Mouse (Mus musculus) gastrocnemius, adult 2 months (tissue): Measurements from ENCODE around the gene Platr25. TPM values are rescaled to one million over a fixed set of nuclear protein-coding genes. Genes with fewer than 3 reads are reported as not detected.
"Not testable (repeated sequence)": the region's sequence is repeated elsewhere in the genome, so short reads cannot be mapped to it uniquely, and the experiment has no call there.

Experiments used
- DNase-seq: peaks from one replicate; pipeline ENCODE4 v3.0.0; 2022
- H3K27ac ChIP-seq: fragments of 200-600 bp; 2 replicates; pipeline ENCODE4 v1.8.1; 2022; ENCODE audit warnings: mild to moderate bottlenecking
- H3K4me3 ChIP-seq: fragments of 200-600 bp; 2 replicates; pipeline ENCODE4 v1.8.1; 2022; ENCODE audit warnings: mild to moderate bottlenecking, moderate library complexity
- CTCF ChIP-seq: fragments of 200-600 bp; IDR thresholded peaks from 2 replicates; pipeline ENCODE4 v1.8.1; 2022; ENCODE audit warnings: antibody characterized with exemption, mild to moderate bottlenecking, moderate library complexity
- intact Hi-C: fragments of 180-260 bp; cut with DNase I; formaldehyde crosslinking; loops from one replicate; pipeline ENCODE4 v1.15.1; 2025
- long read RNA-seq, 2 experiments: library from polyadenylated mRNA; stranded (forward); transcript quantifications; one replicate each; pipeline ENCODE4 v2.0.0; 2021
- total RNA-seq, 2 experiments: library from RNA; stranded (reverse); gene quantifications; 2 replicates each; pipeline ENCODE4 v1.2.3; 2021

Gene Platr25
- total RNA-seq, result 1 to 10 TPM; 1.3 to 2.1 TPM
- long read RNA-seq, experiment 1, partial matches to known transcripts, result 0 of 1 reads
- long read RNA-seq, experiment 1, other reads (novel, unspliced or antisense), result 0 of 1 reads
- long read RNA-seq, experiment 2, result 0 reads

DNA sequence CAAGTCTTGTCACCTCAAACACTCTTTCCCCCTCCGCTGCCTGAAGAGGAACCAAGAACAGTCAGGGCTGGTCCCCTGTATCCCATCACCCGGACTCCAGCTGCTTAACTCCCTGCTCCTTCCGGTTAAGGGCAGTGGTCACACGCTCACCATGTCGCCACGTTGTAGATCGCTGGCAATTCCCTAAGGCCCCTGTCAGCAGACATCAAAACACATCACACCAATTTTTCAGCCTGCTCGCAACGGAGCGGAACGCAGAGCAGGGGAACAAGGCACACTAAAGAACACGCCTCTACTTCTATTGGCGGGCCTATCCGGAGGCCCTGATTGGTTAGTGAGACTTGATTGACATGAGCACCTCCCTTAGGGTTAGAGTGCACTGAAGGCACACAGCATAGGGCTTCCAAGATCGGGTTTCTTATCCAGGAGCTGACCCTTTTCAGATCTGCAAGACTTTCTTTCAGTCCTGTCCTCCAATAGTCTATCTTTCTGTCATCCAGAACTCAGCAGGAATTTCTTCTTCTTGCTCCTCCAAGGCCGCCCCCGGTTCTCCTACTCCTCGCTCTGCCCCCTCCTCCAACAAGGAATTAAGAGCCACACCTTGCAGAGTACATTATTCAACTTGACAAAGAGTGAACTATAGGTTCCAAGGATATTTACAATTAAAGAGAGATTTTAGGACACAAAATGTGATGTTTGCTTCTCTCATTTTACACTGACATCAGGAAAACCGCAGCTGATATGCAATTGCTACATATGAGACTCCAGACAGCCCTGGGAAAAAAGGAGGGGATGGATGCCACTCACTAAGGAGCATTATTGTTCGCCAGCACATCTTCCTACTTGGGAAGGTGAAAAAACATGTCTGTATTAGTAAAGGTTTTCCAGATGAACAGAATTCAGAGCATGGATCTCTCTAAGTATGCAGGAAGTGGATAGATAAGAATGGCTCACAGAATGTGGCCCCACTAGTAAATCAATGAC, at the start of gene Platr25:
TSS of gene Platr25 (minus strand) at position 278 of the 984 bp plus-strand sequence.
- H3K4me3 ChIP-seq, result peak within 1 kb of the TSS; percentile 70
- DNase-seq, result peak; percentile 56
- H3K27ac ChIP-seq, result peak within 1 kb of the TSS; percentile 35
- intact Hi-C loops, result not testable (repeated sequence)

DNA sequence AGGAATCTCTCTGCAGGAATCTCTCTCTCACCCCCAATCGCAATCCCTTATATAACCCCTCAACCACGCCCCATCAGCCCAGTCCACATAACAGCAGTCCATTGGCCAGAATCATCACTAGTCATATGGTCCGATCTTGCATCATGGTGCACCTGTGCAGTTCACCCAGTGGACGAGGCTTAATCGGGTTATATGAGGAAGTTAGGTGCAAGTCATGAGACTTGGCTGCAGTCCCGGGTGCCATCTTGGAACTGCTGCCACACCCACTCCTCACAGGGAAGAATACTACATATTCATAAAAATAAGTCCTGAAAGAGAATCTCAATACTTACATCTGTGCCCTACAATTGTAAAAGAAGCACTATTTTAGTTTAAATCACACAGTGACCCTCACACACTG, 47.5 kb upstream of the Platr25 start:
- H3K27ac ChIP-seq, intact Hi-C loops, H3K4me3 ChIP-seq, DNase-seq: not testable (repeated sequence)

DNA sequence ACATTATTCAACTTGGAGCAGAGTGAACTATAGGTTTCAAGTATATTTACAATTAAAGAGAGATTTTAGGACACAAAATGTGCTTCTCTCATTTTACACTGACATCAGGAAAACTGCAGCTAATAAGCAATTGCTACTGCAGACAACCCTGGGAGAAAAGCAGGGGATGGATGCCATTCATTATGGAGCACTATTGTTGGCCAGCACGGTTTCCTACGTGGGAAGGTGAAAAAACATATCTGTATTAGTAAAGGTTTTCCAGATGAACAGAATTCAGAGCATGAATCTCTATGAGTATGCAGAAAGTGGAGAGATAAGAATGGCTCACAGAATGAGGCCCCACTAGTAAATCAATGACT, 25.6 kb upstream of the Platr25 start:
- DNase-seq, intact Hi-C loops: not testable (repeated sequence)
- Histone ChIP-seq H3K27ac (peak overlapping the region; percentile 44), H3K4me3 (peak overlapping the region; percentile 77)

DNA sequence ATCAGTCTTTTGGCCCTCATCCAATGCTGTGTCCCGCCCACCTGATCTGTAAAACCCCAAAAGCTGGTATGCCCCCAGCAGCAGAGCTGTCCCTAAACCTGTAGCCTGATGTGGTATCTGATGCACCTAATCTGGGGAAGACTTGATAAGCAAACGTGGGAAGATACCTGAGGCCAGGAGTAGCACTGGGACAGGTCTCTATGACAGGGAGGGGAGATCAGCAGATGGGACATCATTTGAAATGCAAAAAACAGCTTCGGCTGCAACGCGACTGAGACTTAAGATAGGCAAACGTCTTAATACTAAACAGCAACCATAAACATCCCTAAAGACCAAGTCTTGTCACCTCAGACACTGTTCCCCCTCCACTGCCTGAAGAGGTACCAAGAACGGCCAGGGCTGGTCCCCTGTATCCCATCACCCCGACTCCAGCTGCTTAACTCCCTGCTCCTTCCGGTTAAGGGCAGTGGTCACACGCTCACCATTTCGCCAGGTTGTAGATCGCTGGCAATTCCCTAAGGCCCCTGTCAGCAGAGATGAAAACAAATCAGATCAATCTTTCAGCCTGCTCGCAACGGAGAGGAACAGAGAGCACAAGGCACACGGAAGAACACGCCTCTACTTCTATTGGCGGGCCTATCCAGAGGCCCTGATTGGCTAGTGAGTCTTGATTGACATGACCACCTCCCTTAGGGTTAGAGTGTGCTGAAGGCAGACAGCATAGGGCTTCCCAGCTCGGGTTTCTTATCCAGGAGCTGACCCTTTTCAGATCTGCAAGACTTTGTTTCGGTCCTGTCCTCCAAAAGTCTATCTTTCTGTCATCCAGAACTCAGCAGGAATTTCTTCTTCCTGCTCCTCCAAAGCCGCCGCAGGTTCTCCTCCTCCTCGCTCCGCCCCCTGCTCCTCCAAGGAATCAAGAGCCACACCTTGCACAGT, 25.0 kb upstream of the Platr25 start, which contains the start of gene Gm5141:
TSS of gene Gm5141 (minus strand) at position 610 of the 936 bp plus-strand sequence.
- intact Hi-C loops, result not testable (repeated sequence)
- Histone ChIP-seq H3K27ac (peak within 1 kb of the TSS; percentile 54), H3K4me3 (peak within 1 kb of the TSS; percentile 77)
- DNase-seq, result peak; percentile 40

DNA sequence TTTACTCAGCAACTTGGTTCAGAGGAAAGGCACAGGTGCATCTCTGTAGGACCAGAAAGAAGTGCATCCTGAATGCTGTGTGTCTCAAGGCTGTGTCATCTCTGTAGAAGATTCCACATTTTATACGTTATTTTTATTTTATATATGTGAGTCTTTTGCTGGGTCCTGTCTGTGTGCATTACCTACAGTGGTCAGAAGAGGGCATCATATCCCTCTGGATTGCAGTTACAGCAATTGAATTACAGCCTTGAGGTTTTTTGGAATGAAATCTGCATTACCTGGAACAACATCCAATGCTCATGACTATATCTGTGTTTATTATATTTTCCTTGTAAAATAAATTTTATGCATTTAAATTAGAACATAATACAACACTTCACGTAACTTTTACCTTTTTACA, 3.3 kb upstream of the Platr25 start:
- intact Hi-C loops, result loop anchor here (2.0 kb wide), 1 partner anchor 91 kb away; no protein-coding TSS in a partner anchor
- not testable (repeated sequence) for H3K4me3 ChIP-seq, H3K27ac ChIP-seq, DNase-seq
- TF ChIP-seq CTCF, result peak; percentile 54

DNA sequence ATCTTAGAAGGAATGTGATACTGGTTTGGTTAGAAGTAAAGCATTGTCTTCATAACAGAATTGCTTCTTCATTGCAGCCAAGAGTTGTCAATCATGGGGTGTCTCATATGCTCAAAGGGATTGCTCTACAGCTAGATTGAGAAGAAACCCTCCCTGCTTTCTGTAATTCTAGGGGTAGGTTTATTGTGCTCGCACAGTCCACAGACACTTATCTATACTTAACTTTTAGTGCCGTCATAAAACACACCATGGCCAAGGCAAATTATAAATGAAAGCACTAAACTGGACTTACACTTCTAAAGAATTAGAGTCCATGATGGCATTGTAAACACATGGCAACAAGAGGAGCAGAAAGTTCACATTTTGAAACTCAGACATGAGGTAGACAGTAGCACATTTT, 27.2 kb downstream of the Platr25 start:
- TF ChIP-seq CTCF, result no peak
- intact Hi-C loops, result no loop called here
- Histone ChIP-seq H3K4me3 (no peak overlapping the region), H3K27ac (no peak overlapping the region)
- no peak for DNase-seq

DNA sequence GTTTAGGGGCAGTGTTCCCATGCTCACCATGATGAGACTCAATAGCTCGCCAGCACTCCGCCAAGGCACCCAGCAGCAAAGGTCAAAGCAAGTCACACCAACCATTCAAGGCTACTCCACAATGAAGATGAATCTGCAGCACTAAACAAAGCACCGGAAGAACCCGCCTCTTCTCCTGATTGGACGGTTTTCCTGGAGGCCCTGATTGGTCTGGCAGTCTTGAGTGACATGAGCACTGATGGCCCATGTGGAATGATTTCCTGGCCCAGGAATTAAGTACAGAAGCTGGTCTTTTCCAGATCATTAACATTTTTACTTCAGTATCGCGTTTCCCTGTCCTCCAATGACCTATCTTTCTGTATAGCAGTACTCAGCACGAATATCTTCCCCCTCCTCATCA, 47.9 kb downstream of the Platr25 start:
- H3K27ac ChIP-seq, intact Hi-C loops, DNase-seq, H3K4me3 ChIP-seq: not testable (repeated sequence)

DNA sequence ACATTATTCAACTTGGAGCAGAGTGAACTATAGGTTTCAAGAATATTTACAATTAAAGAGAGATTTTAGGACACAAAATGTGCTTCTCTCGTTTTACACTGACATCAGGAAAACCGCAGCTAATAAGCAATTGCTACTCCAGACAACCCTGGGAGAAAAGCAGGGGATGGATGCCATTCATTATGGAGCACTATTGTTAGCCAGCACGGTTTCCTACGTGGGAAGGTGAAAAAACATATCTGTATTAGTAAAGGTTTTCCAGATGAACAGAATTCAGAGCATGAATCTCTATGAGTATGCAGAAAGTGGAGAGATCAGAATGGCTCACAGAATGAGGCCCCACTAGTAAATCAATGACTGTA, 75.2 kb downstream of the Platr25 start:
- intact Hi-C loops, DNase-seq: not testable (repeated sequence)
- peak overlapping the region; percentile 75 for H3K4me3 ChIP-seq
- peak overlapping the region; percentile 75 for H3K27ac ChIP-seq

DNA sequence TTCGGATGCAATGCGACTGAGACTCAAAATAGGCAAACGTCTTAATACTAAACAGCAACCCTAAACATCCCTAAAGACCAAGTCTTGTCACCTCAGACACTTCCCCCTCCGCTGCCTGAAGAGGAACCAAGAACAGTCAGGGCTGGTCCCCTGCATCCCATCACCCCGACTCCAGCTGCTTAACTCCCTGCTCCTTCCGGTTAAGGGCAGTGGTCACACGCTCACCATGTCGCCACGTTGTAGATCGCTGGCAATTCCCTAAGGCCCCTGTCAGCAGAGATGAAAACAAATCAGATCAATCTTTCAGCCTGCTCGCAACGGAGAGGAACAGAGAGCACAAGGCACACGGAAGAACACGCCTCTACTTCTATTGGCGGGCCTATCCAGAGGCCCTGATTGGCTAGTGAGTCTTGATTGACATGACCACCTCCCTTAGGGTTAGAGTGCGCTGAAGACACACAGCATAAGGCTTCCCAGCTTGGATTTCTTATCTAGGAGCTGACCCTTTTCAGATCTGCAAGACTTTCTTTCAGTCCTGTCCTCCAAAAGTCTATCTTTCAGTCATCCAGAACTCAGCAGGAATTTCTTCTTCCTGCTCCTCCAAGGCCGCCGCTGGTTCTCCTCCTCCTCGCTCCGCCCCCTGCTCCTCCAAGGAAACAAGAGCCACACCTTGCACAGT, 75.8 kb downstream of the Platr25 start:
- Histone ChIP-seq H3K4me3 (peak overlapping the region; percentile 75), H3K27ac (peak overlapping the region; percentile 75)
- intact Hi-C loops, result not testable (repeated sequence)
- peak; percentile 30 for DNase-seq

DNA sequence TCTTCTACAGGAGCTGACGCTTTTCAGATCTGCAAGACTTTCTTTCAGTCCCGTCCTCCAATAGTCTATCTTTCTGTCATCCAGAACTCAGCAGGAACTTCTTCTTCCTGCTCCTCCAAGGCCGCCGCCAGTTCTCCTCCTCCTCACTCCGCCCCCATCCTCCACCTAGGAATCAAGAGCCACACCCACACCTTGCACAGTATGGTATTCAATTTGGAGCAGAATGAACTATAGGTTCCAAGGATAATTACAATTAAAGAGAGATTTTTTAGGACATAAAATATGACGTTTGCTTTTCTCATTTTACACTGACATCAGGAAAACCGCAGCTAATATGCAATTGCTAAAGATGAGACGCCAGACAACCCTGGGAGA, 107.2 kb downstream of the Platr25 start:
- H3K4me3 ChIP-seq, result peak overlapping the region; percentile 83
- H3K27ac ChIP-seq, result peak overlapping the region; percentile 74; the same call in 1 of the 2 replicates
- DNase-seq, result no peak
- TF ChIP-seq CTCF, result no peak
- intact Hi-C loops, result no loop called here

DNA sequence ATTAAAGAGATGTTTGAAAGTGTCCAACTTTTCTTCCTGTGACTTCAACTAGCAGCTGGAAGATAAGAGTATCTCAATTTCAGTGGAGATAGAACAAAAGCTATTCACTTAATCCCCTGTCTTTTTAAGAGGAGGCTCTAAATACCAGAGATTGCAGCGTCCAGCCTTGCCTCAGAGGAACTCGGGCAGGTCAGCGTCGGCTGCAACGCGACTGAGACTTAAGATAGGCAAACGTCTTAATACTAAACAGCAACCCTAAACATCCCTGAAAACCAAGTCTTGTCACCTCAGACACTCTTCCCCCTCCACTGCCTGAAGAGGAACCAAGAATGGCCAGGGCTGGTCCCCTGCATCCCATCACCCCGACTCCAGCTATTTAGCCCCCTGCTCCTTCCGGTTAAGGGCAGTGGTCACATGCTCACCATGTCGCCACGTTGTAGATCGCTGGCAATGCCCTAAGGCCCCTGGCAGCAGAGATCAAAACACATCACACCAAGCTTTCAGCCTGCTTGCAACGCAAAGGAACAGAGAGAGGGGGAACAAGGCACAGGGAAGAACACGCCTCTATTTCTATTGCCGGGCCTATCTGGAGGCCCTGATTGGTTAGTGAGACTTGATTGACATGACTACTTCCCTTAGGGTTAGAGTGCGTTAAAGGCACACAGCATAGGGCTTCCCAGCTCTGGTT, 107.7 kb downstream of the Platr25 start:
- peak overlapping the region; percentile 74 for H3K27ac ChIP-seq
- intact Hi-C loops, result not testable (repeated sequence)

DNA sequence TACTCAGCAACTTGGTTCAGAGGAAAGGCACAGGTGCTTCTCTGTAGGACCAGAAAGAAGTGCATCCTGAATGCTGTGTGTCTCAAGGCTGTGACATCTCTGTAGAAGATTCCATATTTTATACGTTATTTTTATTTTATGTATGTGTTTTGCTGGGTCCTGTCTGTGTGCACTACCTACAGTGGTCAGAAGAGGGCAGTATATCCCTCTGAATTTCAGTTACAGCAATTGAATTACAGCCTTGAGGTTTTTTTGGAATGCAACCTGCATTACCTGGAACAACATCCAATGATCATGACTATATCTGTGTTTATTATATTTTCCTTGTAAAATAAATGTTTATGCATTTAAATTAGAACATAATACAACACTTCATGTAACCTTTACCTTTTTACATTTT, 133.4 kb downstream of the Platr25 start:
- not testable (repeated sequence) for H3K4me3 ChIP-seq, DNase-seq, H3K27ac ChIP-seq
- intact Hi-C loops, result loop anchor here (2.0 kb wide), 1 partner anchor 228 kb away; no protein-coding TSS in a partner anchor
- peak; percentile 65 for TF ChIP-seq CTCF

More for the DNA sequence above, 107.7 kb downstream of the Platr25 start:
- peak; percentile 64 for DNase-seq
- H3K4me3 ChIP-seq, result peak overlapping the region; percentile 83

DNA sequence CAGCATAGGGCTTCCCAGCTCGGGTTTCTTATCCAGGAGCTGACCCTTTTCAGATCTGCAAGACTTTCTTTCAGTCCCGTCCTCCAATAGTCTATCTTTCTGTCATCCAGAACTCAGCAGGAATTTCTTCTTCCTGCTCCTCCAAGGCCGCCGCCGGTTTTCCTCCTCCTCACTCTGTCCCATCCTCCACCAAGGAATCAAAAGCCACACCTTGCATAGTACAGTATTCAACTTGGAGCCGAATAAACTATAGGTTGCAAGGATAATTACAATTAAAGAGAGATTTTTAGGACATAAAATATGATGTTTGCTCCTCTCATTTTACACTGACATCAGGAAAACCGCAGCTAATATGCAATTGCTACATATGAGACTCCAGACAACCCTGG, 136.2 kb downstream of the Platr25 start:
- intact Hi-C loops, H3K27ac ChIP-seq, DNase-seq: not testable (repeated sequence)
- H3K4me3 ChIP-seq, result peak overlapping the region; percentile 70

DNA sequence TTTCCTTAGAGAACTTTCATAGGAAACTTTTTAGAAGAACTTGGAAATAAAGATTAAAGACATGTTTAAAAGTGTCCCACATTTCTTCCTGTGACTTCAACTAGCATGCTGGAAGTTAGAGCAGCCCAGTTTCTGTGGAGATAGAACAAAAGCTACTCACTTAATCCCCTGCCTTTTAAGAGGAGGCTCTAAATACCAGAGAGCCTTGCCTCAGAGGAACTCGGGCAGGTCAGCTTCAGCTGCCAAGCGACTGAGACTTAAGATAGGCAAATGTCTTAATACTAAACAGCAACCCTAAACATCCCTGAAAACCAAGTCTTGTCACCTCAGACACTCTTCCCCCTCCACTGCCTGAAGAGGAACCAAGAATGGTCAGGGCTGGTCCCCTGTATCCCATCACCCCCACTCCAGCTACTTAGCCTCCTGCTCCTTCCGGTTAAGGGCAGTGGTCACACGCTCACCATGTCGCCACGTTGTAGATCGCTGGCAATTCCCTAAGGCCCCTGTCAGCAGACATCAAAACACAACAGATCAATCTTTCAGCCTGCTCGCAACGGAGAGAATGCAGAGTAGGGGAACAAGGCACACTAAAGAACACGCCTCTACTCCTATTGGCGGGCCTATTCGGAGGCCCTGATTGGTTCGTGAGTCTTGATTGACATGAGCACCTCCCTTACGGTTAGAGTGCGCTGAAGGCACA, 136.8 kb downstream of the Platr25 start, which contains the start of gene 6720489N17Rik:
TSS of gene 6720489N17Rik (minus strand) at position 606 of the 700 bp plus-strand sequence.
- H3K27ac ChIP-seq, result peak within 1 kb of the TSS; percentile 51
- H3K4me3 ChIP-seq, result peak within 1 kb of the TSS; percentile 70
- DNase-seq, result peak; percentile 76
- intact Hi-C loops, result not testable (repeated sequence)
